8 mouse cellular contexts compared by ENCODE assay signal in genomic region chr11:99042834-99043431, GRCm38 (mm10). TPM values are rescaled to one million over a fixed set of nuclear protein-coding genes. Genes with fewer than 3 reads are reported as not detected.
DNase-seq lines count a peak whose midpoint lies in the region; ATAC-seq and TF ChIP-seq lines count a peak whose summit lies in the region.

No protein-coding gene starts in this region.

- TF ChIP-seq POLR2A in bone marrow, adult 2 months (IDR thresholded peaks at IDR 0.05; ENCODE audit: borderline replicate concordance, control insufficient read depth, low read depth, low read length) = no peak

- WGBS in bone marrow, adult 2 months = 2% methylated on average over 12 of the region's 12 CpGs
- whole genome bisulfite sequencing in heart, embryonic 12.5 days = 17% methylated on average over 12 of the region's 12 CpGs
- WGBS in kidney, embryonic 14.5 days = 30% methylated on average over 12 of the region's 12 CpGs

- no peaks in the 10 kb centered on the region for H3K9me3 ChIP-seq in heart, embryonic 12.5 days (replicated peaks)
- H3K9me3 ChIP-seq in kidney, embryonic 14.5 days (ENCODE audit: control insufficient read depth, low read length) = no peaks in the 10 kb centered on the region

- peak overlapping the region; percentile 93 for H3K4me2 ChIP-seq in heart, embryonic 12.5 days
- peak overlapping the region; percentile 79 for H3K4me2 ChIP-seq in kidney, embryonic 14.5 days (replicated peaks; ENCODE audit: low read depth, low read length)

- peak; percentile 69 for DNase-seq in lung, postnatal 36 days
- peak; percentile 57 for DNase-seq in yolk sac, embryonic 10.5 days (ENCODE audit: low spot score)
- DNase-seq in cerebellum, adult 9-11 months = no peak
- no peak for DNase-seq in cerebellum, postnatal 14 days

- H3K4me1 ChIP-seq in bone marrow, adult 2 months (ENCODE audit: control insufficient read depth, insufficient read depth, low read length) = peaks cover 3% of the 10 kb centered on the region
- peaks cover 61% of the 10 kb centered on the region for H3K4me1 ChIP-seq in heart, embryonic 12.5 days (replicated peaks)
- peaks cover 60% of the 10 kb centered on the region for H3K4me1 ChIP-seq in kidney, embryonic 14.5 days (ENCODE audit: control insufficient read depth, insufficient read depth, low read length)

- H3K27ac ChIP-seq in bone marrow, adult 2 months (ENCODE audit: control insufficient read depth, insufficient read depth, low read depth, low read length, poor library complexity) = peak overlapping the region; percentile 82
- H3K27ac ChIP-seq in heart, embryonic 12.5 days (ENCODE audit: poor library complexity, severe bottlenecking) = peak overlapping the region; percentile 85
- peak overlapping the region; percentile 94 for H3K27ac ChIP-seq in kidney, embryonic 14.5 days (ENCODE audit: low read depth, low read length)

- no peak for TF ChIP-seq CTCF in bone marrow, adult 2 months (IDR thresholded peaks at IDR 0.05; ENCODE audit: control insufficient read depth, insufficient read depth, low read length)

- H3K27me3 ChIP-seq in heart, embryonic 12.5 days (replicated peaks) = 0 out of 2 replicates have a peak, but pooled peaks cover 3% of the 10 kb centered on the region
- H3K27me3 ChIP-seq in kidney, embryonic 14.5 days (ENCODE audit: control insufficient read depth, insufficient read depth, low read length) = no peaks in the 10 kb centered on the region

- peak; percentile 44 for ATAC-seq in CD4-positive, CD25-positive, alpha-beta regulatory T cell, adult 4 months
- ATAC-seq in heart, embryonic 12.5 days (ENCODE audit: insufficient number of reproducible peaks, low FRiP score) = no peak
- no peak for ATAC-seq in kidney, embryonic 14.5 days (ENCODE audit: low FRiP score, low TSS enrichment)

- peaks cover 3% of the 10 kb centered on the region for H3K36me3 ChIP-seq in heart, embryonic 12.5 days
- peaks cover 11% of the 10 kb centered on the region for H3K36me3 ChIP-seq in kidney, embryonic 14.5 days (ENCODE audit: control insufficient read depth, insufficient read depth, low read length)

- H3K9ac ChIP-seq in heart, embryonic 12.5 days = peak overlapping the region; percentile 86
- H3K9ac ChIP-seq in kidney, embryonic 14.5 days (ENCODE audit: low read depth, low read length) = peak overlapping the region; percentile 90

- peak overlapping the region; percentile 70 for H3K4me3 ChIP-seq in bone marrow, adult 2 months (replicated peaks; ENCODE audit: control insufficient read depth, low read depth, low read length)
- H3K4me3 ChIP-seq in heart, embryonic 12.5 days = peak overlapping the region; percentile 72
- peak overlapping the region; percentile 73 for H3K4me3 ChIP-seq in kidney, embryonic 14.5 days (ENCODE audit: low read length)

RNA-seq across cellular contexts. Expression of gene Igfbp4, which starts 1.9 kb away (rescaled TPM):
- polyA plus RNA-seq in CD4-positive, CD25-positive, alpha-beta regulatory T cell, adult 4 months (2017; shearing (Covaris generic)) = 10 to 100 TPM; 12.6 to 20.7 TPM
- 59.7 and 78.0 TPM in 2 replicates for polyA plus RNA-seq in bone marrow, adult 2 months (2011; ENCODE audit: insufficient read depth, insufficient read length, low replicate concordance, missing spikeins)
- polyA plus RNA-seq in heart, embryonic 12.5 days (2016; fragmentation: Nextera tagmentation; extraction: Ambion mirVana) = 371 and 382 TPM in 2 replicates
- 421 and 542 TPM in 2 replicates for polyA plus RNA-seq in kidney, embryonic 14.5 days (2014; fragmentation: Nextera tagmentation; extraction: Ambion mirVana)

RNA-seq across cellular contexts. Expression of gene Top2a, which starts 18.9 kb away (rescaled TPM):
- 10 to 100 TPM; 39.6 to 58.8 TPM for polyA plus RNA-seq in CD4-positive, CD25-positive, alpha-beta regulatory T cell, adult 4 months (2017; shearing (Covaris generic))
- 161 and 191 TPM in 2 replicates for polyA plus RNA-seq in bone marrow, adult 2 months (2011; ENCODE audit: insufficient read depth, insufficient read length, low replicate concordance, missing spikeins)
- polyA plus RNA-seq in heart, embryonic 12.5 days (2016; fragmentation: Nextera tagmentation; extraction: Ambion mirVana) = 196 and 201 TPM in 2 replicates
- polyA plus RNA-seq in kidney, embryonic 14.5 days (2014; fragmentation: Nextera tagmentation; extraction: Ambion mirVana) = 284 and 300 TPM in 2 replicates

RNA-seq across cellular contexts. Expression of gene Tns4, which starts 46.2 kb away (rescaled TPM):
- under 1 TPM in 1 of 2 experiments, not detected in 1; 0.35 TPM for polyA plus RNA-seq in CD4-positive, CD25-positive, alpha-beta regulatory T cell, adult 4 months (2017; shearing (Covaris generic))
- not detected in 2 replicates for polyA plus RNA-seq in bone marrow, adult 2 months (2011; ENCODE audit: insufficient read depth, insufficient read length, low replicate concordance, missing spikeins)
- 0.05 and 0.11 TPM in 2 replicates for polyA plus RNA-seq in heart, embryonic 12.5 days (2016; fragmentation: Nextera tagmentation; extraction: Ambion mirVana)
- polyA plus RNA-seq in kidney, embryonic 14.5 days (2014; fragmentation: Nextera tagmentation; extraction: Ambion mirVana) = 0.11 and 0.20 TPM in 2 replicates

Comparison
In these comparisons a context has a peak if more than half of its experiments do, and no peak if none do; other contexts are left out.
1. DNase-seq: peak in lung, postnatal 36 days (single experiment) and yolk sac, embryonic 10.5 days (single experiment); none in cerebellum, adult 9-11 months (single experiment) and cerebellum, postnatal 14 days (0 of 2).
2. Peak in every context shown above with its lines, with median percentiles within 50 percentile points of each other: H3K27ac ChIP-seq and H3K4me3 ChIP-seq.